Mouse (Mus musculus) hindbrain, embryonic 15.5 days (tissue): ENCODE measurements around the gene Ggt7. TPM values are rescaled to one million over a fixed set of nuclear protein-coding genes. Genes with fewer than 3 reads are reported as not detected.

Source experiments
- ATAC-seq: fragments of 200-750 bp; cut with Nextera tagmentation; 2 replicates; pipeline ENCODE4 v1.8.0; 2017; ENCODE audit warnings: low read depth, moderate number of reproducible peaks, moderate TSS enrichment; ENCODE audit not compliant: low FRiP score
- H3K27ac ChIP-seq: fragments of 300-500 bp; sonication (generic); replicated peaks from 2 replicates; pipeline ENCODE4 v1.5.1; 2015; ENCODE audit warnings: mild to moderate bottlenecking, inconsistent platforms
- H3K27me3 ChIP-seq: fragments of 300-500 bp; sonication (generic); 2 replicates; pipeline ENCODE4 v1.6.1; 2015; ENCODE audit warnings: control low read depth, inconsistent platforms
- H3K36me3 ChIP-seq: fragments of 300-500 bp; sonication (generic); 2 replicates; pipeline ENCODE4 v1.6.1; 2015; ENCODE audit warnings: control low read depth, inconsistent platforms
- H3K4me1 ChIP-seq: fragments of 300-500 bp; sonication (generic); replicated peaks from 2 replicates; pipeline ENCODE4 v1.6.1; 2015; ENCODE audit warnings: control low read depth, inconsistent platforms
- H3K4me2 ChIP-seq: fragments of 300-500 bp; sonication (generic); 2 replicates; pipeline ENCODE4 v1.6.1; 2015; ENCODE audit warnings: moderate library complexity, mild to moderate bottlenecking, inconsistent platforms
- H3K4me3 ChIP-seq: fragments of 300-500 bp; sonication (generic); 2 replicates; pipeline ENCODE4 v1.5.1; 2015; ENCODE audit warnings: mild to moderate bottlenecking, inconsistent platforms
- H3K9ac ChIP-seq: fragments of 300-500 bp; sonication (generic); 2 replicates; pipeline ENCODE4 v1.6.1; 2015; ENCODE audit warnings: inconsistent platforms
- H3K9me3 ChIP-seq: fragments of 300-500 bp; sonication (generic); 2 replicates; pipeline ENCODE4 v1.6.1; 2016; ENCODE audit warnings: control low read depth, inconsistent platforms
- WGBS: fragments of 180-500 bp; shearing (Covaris S2); methylation state at CpG from one replicate; pipeline ENCODE4 v1.1.7; 2015; 5-methylcytosine and 5-hydroxymethylcytosine counted together
- polyA plus RNA-seq: library from polyadenylated mRNA; unstranded; fragments of >200 nt; fragmentation: Nextera tagmentation; extraction: Ambion mirVana; gene quantifications from 2 replicates; pipeline ENCODE4 v1.2.1, GENCODE M21; 2015

Gene Ggt7
- polyA plus RNA-seq, 1 experiment from 2014 or later = 80.8 TPM

GRCm38 (mm10) chr2:155442916-155443315 is 75.1 kb downstream of the Ggt7 start:
- H3K9me3 ChIP-seq = no peaks in the 10 kb centered on the region
- ATAC-seq = no peak
- 93% methylated on average over 4 of the region's 4 CpGs for WGBS

More at GRCm38 (mm10) chr2:155442916-155443315, 75.1 kb downstream of the Ggt7 start:
- Histone ChIP-seq H3K4me2 (no peak overlapping the region), H3K4me1 (0 out of 2 replicates have a peak, but pooled peaks cover 6% of the 10 kb centered on the region), H3K27ac (no peak overlapping the region), H3K27me3 (no peaks in the 10 kb centered on the region), H3K4me3 (no peak overlapping the region), H3K9ac (no peak overlapping the region), H3K36me3 (0 out of 2 replicates have a peak, but pooled peaks cover 4% of the 10 kb centered on the region)

Other genes starting within 250 kb of the Ggt7 start
- gene Map1lc3a, start 241.9 kb downstream of the Ggt7 start, polyA plus RNA-seq = 631 and 685 TPM in 2 replicates
- gene Pigu, start 160.8 kb downstream of the Ggt7 start, polyA plus RNA-seq = 61.9 and 62.6 TPM in 2 replicates
- gene Trp53inp2, start 137.2 kb downstream of the Ggt7 start, polyA plus RNA-seq = 101 and 128 TPM in 2 replicates
- 21.4 and 22.3 TPM in 2 replicates for gene Ncoa6, start 44.3 kb downstream of the Ggt7 start, polyA plus RNA-seq
- gene Acss2, start 289 bp downstream of the Ggt7 start, polyA plus RNA-seq = 26.9 and 28.5 TPM in 2 replicates
- 14.9 and 15.3 TPM in 2 replicates for gene Gss, start 74.6 kb upstream of the Ggt7 start, polyA plus RNA-seq
- 1.4 and 1.6 TPM in 2 replicates for gene Myh7b, start 93.0 kb upstream of the Ggt7 start, polyA plus RNA-seq
- 162 and 164 TPM in 2 replicates for gene Trpc4ap, start 174.1 kb upstream of the Ggt7 start, polyA plus RNA-seq
- 39.9 and 42.4 TPM in 2 replicates for gene Edem2, start 211.2 kb upstream of the Ggt7 start, polyA plus RNA-seq
- not detected in 2 replicates for gene Gm17581, start 217.6 kb upstream of the Ggt7 start, polyA plus RNA-seq
- 2.9 and 4.1 TPM in 2 replicates for gene Procr, start 232.9 kb upstream of the Ggt7 start, polyA plus RNA-seq